Mouse (Mus musculus) E14TG2a.4 (cell line): ENCODE measurements at regions not wholly inside any gene's neighbourhood (a gene's known extent, or its start where the extent isn't known, plus 50 kb on each side); places are given as distances from the start of the nearest gene placed in this dataset.

Source experiments
- H3K27me3 ChIP-seq: 2 replicates; pipeline ENCODE4 v1.6.1; 2014; ENCODE audit warnings: low read length, control low read depth; ENCODE audit not compliant: insufficient read depth
- H3K36me3 ChIP-seq: 2 replicates; pipeline ENCODE4 v1.6.1; 2014; ENCODE audit warnings: low read length, control low read depth; ENCODE audit not compliant: insufficient read depth
- H3K4me1 ChIP-seq: replicated peaks from 2 replicates; pipeline ENCODE4 v1.6.1; 2014; ENCODE audit warnings: low read depth, low read length, control low read depth
- H3K4me3 ChIP-seq: replicated peaks from 2 replicates; pipeline ENCODE4 v1.5.1; 2014; ENCODE audit warnings: mild to moderate bottlenecking, low read length
- H3K9me3 ChIP-seq: 2 replicates; pipeline ENCODE4 v1.6.1; 2014; ENCODE audit warnings: low read length, control low read depth
- CTCF ChIP-seq: conservative IDR thresholded peaks from 2 replicates; pipeline ENCODE4 v1.5.1; 2014; ENCODE audit warnings: low read length
- NANOG ChIP-seq: IDR thresholded peaks from 2 replicates; pipeline ENCODE4 v1.6.1; 2014; ENCODE audit warnings: borderline replicate concordance, low read length, mixed read lengths
- POU5F1 ChIP-seq: IDR thresholded peaks from 2 replicates; pipeline ENCODE4 v1.6.1; 2014; ENCODE audit warnings: low read length, borderline replicate concordance

GRCm38 (mm10) chr11:20882756-20883155, 51.9 kb upstream of the Lgalsl start:
- H3K9me3 ChIP-seq: no peaks in the 10 kb centered on the region
- H3K27me3 ChIP-seq: no peaks in the 10 kb centered on the region
- H3K4me1 ChIP-seq: peaks cover 46% of the 10 kb centered on the region
- H3K36me3 ChIP-seq: no peaks in the 10 kb centered on the region
- H3K4me3 ChIP-seq: no peak overlapping the region
- TF ChIP-seq POU5F1: no peak; the same call in 1 of the 2 replicates
- TF ChIP-seq NANOG: peak; percentile 40; the same call in 1 of the 2 replicates
- TF ChIP-seq CTCF: no peak

- Histone ChIP-seq H3K4me3 (no peak overlapping the region), H3K9me3 (no peaks in the 10 kb centered on the region), H3K36me3 (no peaks in the 10 kb centered on the region), H3K27me3 (peaks cover 4% of the 10 kb centered on the region), H3K4me1 (peaks cover 46% of the 10 kb centered on the region)
- TF ChIP-seq POU5F1 (no peak), NANOG (no peak), CTCF (no peak)
Observed at GRCm38 (mm10) chr11:20883907-20884306, 53.1 kb upstream of the Lgalsl start.

- Histone ChIP-seq H3K36me3 (no peaks in the 10 kb centered on the region), H3K4me3 (no peak overlapping the region), H3K9me3 (no peaks in the 10 kb centered on the region), H3K27me3 (peaks cover 11% of the 10 kb centered on the region), H3K4me1 (peaks cover 44% of the 10 kb centered on the region)
- TF ChIP-seq NANOG (no peak), CTCF (no peak), POU5F1 (no peak)
Observed at GRCm38 (mm10) chr11:20887044-20887443, 56.2 kb upstream of the Lgalsl start.

- H3K4me1 ChIP-seq: peaks cover 28% of the 10 kb centered on the region
- TF ChIP-seq CTCF (no peak), NANOG (no peak), POU5F1 (no peak)
- H3K27me3 ChIP-seq: peaks cover 41% of the 10 kb centered on the region
- H3K9me3 ChIP-seq: no peaks in the 10 kb centered on the region
- H3K36me3 ChIP-seq: no peaks in the 10 kb centered on the region
- H3K4me3 ChIP-seq: no peak overlapping the region
Observed at GRCm38 (mm10) chr11:20890479-20890878, 59.6 kb upstream of the Lgalsl start.

- Histone ChIP-seq H3K9me3 (no peaks in the 10 kb centered on the region), H3K4me1 (peaks cover 29% of the 10 kb centered on the region), H3K4me3 (no peak overlapping the region), H3K27me3 (peaks cover 52% of the 10 kb centered on the region), H3K36me3 (no peaks in the 10 kb centered on the region)
- TF ChIP-seq NANOG: no peak
- TF ChIP-seq CTCF: no peak
- no peak for TF ChIP-seq POU5F1
Observed at GRCm38 (mm10) chr11:20891711-20892110, 60.9 kb upstream of the Lgalsl start.

- no peak for TF ChIP-seq NANOG
- no peak for TF ChIP-seq CTCF
- TF ChIP-seq POU5F1: no peak
- Histone ChIP-seq H3K9me3 (no peaks in the 10 kb centered on the region), H3K27me3 (peaks cover 44% of the 10 kb centered on the region), H3K36me3 (no peaks in the 10 kb centered on the region), H3K4me3 (no peak overlapping the region), H3K4me1 (peaks cover 20% of the 10 kb centered on the region)
Observed at GRCm38 (mm10) chr11:20896277-20897123, 65.6 kb upstream of the Lgalsl start.

- Histone ChIP-seq H3K9me3 (no peaks in the 10 kb centered on the region), H3K27me3 (peaks cover 43% of the 10 kb centered on the region), H3K4me1 (peaks cover 20% of the 10 kb centered on the region), H3K36me3 (no peaks in the 10 kb centered on the region), H3K4me3 (no peak overlapping the region)
- no peak for TF ChIP-seq CTCF
- no peak for TF ChIP-seq POU5F1
- TF ChIP-seq NANOG: no peak
Observed at GRCm38 (mm10) chr11:20897468-20897867, 66.6 kb upstream of the Lgalsl start.

- Histone ChIP-seq H3K4me3 (no peak overlapping the region), H3K36me3 (no peaks in the 10 kb centered on the region), H3K27me3 (peaks cover 33% of the 10 kb centered on the region), H3K4me1 (peaks cover 20% of the 10 kb centered on the region), H3K9me3 (peaks cover 6% of the 10 kb centered on the region; the same call in 1 of the 2 replicates)
- TF ChIP-seq CTCF (no peak), NANOG (no peak), POU5F1 (no peak)
Observed at GRCm38 (mm10) chr11:20898558-20898957, 67.7 kb upstream of the Lgalsl start.

- Histone ChIP-seq H3K9me3 (peaks cover 17% of the 10 kb centered on the region), H3K4me3 (no peak overlapping the region), H3K27me3 (peaks cover 21% of the 10 kb centered on the region), H3K4me1 (peaks cover 16% of the 10 kb centered on the region), H3K36me3 (no peaks in the 10 kb centered on the region)
- TF ChIP-seq POU5F1: no peak
- no peak for TF ChIP-seq NANOG
- TF ChIP-seq CTCF: no peak
Observed at GRCm38 (mm10) chr11:20899766-20900165, 68.9 kb upstream of the Lgalsl start.
